Mouse (Mus musculus) ES-CJ7 (cell line): ENCODE results near the gene Lbx2.

Experiments
- DNase-seq: peaks from one replicate; pipeline ENCODE4 v3.0.0; 2011; ENCODE audit warnings: low read depth, low spot score

The Lbx2 gene

DNA sequence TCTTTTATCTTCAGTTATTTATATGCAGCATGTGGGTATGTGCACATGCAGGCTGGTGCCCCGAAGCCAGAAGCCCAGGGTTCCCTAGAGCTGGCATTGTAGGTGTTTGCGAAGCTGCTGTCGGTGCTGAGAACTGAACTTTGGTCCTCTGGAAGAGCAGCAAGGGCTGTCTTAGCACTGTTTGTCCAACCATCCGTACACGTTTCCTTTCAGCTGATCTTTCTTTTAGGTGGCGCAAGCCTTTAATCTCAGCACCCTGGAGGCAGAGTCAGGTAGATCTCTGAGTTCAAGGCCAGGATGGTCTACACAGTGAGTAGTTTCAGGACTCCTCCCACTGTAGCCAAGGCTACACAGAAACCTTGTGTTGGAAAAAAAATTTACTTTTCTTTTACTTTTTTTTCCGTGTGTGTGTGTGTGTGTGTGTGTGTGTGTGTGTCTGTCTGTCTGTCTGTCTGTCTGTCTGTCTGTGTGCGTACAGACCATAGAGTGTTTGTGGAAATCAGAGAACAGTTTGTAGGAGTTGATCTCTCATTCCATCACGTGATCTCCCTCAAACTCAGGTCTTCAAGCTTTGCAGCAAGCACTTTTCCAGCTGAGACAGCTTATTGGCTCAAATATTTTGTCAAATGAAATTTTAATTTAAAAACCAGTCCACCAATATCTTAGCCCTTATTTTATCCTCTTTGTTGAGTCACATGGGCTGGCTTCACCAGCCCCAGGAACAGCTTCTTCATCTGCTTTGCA, 46.2 kb downstream of the Lbx2 start:
- peak; percentile 35 for DNase-seq

DNA sequence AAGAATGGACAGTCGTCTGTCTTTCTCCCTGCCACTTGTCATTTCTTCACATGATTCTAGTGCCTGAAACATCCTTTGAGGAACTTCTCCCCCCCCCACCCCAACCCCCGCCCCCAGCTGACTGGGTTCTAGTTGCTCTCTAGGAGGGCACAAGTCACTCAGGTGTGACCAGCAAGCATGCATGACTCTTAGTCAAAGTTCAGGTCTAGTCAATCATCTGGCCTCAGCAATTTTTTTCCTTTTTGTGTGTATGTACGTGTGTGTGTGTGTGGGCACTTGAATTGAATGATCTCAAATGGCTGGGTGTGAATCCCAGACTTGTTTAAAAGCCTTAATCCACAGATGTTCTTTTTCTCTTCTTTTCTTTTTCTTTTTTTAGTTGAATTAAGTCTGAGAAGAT, 48.1 kb downstream of the Lbx2 start:
- no peak for DNase-seq

DNA sequence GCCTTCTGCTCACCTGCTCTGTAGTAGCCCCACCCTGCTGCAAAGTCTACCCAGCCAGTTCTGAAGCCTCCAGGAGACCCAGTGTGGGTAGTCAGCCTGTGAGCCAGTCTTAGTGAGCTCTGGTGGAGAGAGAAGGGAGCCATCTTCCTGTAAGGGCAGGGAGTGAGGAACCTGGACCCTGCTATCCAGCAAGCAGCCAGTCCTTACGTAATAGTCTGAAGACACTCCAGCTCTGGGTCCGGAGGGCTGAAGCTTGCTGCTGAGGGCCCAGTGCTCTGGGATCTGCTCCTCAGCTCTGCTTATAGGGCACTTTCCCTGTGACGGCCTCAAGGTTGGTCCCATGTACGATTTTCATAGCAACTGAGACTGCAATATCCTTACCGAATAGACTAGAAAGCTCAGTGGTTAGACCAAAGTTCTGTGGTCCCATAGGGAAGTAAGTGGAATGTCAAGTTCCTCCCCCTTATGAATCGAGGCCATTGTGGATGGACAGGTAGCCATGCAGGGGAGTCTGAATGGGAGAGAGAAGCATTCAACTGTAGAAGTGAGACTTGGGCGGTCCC, 48.9 kb downstream of the Lbx2 start, which contains the start of gene Rtkn:
Gene Rtkn (plus strand): TSS at position 513 of the 563 bp plus-strand sequence.
- DNase-seq = no peak

DNA sequence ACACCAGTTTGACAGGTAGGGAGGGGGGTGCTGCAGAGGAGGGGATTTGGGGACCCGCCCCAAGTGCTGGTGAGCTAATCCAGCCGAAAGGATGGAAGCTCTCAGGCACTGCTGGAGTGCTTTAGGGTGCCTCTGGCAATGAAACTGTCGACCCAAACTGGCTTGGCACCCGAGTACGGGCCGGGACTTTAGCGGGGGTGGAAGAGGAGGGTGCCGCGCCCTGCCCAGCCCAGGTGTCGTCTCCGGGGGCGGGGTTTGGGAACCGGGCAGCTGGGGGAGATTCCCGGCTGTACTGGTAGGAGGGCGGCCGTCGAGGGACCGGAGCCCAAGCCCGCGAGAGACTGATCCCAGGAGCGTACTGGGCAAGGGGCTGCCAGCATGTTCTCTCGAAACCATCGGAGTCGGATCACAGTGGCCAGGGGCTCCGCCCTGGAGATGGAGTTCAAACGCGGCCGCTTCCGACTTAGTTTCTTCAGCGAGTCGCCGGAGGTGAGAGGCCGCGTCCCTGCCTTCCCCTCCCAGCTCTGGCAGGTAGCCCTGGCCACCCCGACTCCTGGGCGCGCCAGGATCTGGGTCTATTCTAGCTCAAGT, 49.5 kb downstream of the Lbx2 start:
- DNase-seq = peak; percentile 34

DNA sequence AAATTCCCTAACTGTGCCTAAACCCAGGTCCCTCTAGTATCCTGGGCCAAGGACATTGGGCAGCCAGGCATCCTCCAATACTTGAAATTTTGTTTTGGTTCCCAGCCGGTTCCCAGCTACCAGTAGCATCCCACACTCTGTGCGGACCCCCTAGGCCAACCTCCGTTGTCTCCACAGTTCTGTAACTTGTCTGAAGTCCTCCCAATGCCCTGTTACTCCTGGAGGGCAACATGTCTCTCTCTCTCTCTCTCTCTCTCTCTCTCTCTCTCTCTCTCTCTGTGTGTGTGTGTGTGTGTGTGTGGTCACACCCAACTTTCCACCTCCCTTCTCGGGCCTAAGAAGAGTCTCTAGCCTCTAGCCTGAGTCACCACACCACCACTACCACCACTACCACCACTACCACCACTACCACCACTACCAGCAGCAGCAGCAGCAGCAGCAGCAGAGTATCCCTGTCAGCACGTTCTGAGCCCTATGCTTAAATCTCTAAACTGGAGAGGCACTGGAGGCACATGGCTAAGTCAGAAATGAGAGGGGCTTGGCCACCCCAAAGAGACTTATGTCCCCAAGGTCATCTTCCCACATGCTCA, 50.2 kb downstream of the Lbx2 start:
- DNase-seq = no peak

DNA sequence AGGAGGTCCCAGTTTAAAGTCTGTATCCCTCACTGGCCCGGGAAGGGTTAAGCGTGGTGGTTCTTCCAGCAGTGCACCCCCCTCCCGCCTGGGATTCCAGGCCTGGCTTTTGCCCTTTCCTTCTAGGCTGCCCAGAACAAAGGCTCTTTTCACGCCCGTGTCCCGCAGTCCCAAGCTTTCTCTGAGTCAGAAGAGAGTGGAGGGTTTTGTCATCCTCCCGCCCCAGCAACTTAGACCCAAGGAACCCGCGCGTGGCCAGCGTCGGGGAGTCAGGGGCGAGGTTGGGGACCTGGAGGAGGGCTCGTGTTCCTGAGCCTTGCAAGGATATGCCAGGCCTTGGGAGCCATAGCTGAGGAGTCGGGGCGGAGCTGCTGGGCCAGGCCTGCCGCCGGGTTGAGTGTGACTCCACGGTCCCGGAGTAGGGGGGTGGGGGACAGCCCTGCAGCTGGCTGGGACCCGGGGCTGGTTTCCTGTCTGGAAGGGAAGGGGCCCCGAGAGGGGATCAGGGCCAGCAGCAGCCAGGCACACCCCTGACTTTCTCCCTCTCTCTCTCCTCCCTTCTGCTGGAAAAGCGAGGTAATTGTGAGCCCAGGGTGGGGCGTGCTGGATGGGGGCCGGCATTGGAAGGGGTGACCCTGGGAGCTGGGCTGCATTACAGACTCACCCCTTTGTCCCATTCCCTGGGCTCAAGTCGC, 50.9 kb downstream of the Lbx2 start:
- peak; percentile 44 for DNase-seq

DNA sequence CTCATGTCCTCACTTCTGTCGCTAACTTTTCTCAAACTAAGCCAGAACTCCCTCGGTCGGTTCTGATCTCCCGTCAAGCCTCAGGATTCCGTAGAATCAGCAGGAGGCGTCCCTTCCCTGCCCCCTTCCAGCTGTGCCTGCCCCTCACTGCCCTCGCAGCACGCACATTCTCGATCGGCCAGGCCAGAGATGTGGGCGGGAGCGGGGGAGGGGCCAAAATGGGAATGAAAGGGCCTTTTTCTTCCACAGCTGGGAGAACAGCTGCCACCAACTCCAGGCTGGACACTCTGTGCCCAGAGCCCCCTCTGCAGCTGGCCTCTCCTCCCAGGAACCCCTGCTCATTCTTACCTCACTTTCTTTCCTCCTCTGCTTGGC, 51.4 kb downstream of the Lbx2 start:
- peak; percentile 50 for DNase-seq
